Mouse (Mus musculus): Measurements from ENCODE around the gene Napepld. TPM values are rescaled to one million over a fixed set of nuclear protein-coding genes. Genes with fewer than 3 reads are reported as not detected.
"Not testable (repeated sequence)": the region's sequence is repeated elsewhere in the genome, so short reads cannot be mapped to it uniquely, and the experiment has no call there.

Gene Napepld
- polyA plus RNA-seq, 1 experiment from 2014 or later = 4.7 TPM

DNA sequence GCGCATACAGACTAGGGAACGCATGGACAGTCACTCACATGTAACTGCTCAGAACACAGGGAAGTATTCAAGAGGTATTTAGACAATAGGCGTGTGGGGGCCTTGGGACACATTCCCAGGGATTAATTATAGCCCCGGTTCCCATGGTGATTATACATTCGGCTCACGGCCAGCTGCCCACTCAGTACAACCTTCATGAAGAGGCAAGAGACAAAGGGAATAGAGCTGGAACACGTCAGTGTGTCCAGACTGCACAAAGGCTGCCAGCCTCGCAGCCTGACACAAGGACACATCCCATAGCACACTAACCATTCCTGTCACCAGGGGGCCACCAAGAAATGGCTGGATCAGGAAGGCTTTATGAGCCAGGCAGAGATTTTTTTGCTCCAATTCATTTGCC is 31.7 kb upstream of the Napepld start:
- H3K4me3 ChIP-seq = no peak overlapping the region
- 24% methylated on average over 8 of the region's 8 CpGs for WGBS
- no peaks in the 10 kb centered on the region for H3K9me3 ChIP-seq
- peaks cover 22% of the 10 kb centered on the region for H3K4me1 ChIP-seq
- peak; percentile 42; the same call in 1 of the 2 replicates for ATAC-seq (ENCODE audit: extremely low read depth, insufficient number of reproducible peaks, low FRiP score, low TSS enrichment)
- H3K27me3 ChIP-seq (replicated peaks) = no peaks in the 10 kb centered on the region
- 0 out of 2 replicates have a peak overlapping the region, but pooled peaks have one; percentile 30 for H3K9ac ChIP-seq
- 0 out of 2 replicates have a peak overlapping the region, but pooled peaks have one; percentile 20 for H3K4me2 ChIP-seq
- H3K27ac ChIP-seq (replicated peaks) = peak overlapping the region; percentile 81
- no peaks in the 10 kb centered on the region for H3K36me3 ChIP-seq

DNA sequence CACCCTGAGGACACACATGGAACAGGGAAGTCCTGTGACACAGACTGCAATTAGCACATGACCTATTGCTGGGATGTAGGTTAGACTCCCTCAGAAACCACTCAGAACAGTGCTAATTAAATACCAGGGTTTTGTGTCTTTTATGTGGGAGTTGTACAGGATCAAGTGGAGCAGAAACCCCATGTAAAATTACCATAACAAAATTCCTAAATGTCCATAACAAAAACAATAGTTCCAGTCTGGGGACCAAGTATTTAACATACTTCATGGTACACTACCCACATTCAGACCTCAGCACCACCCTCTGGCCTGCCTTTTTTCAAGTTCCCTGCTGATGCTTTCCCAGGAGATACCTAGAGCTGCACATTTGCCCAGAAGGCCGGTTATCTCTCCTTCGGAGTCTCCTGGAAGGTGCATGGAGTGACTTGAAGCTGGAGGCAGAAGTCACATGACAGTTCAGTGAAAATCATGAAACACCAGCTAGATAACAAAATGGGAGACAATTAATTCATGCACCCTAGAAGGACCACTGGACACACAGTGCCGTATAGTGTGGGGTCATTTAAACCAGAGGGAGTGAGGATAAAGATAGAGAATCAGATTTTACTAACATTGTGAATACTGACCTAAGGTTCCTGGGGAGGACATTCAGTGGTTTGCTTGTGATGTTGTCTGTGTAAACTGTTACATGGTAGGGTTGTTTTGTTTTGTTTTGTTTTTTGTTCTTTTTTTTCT is 31.1 kb upstream of the Napepld start:
- no peaks in the 10 kb centered on the region for H3K36me3 ChIP-seq
- H3K9me3 ChIP-seq = no peaks in the 10 kb centered on the region
- no peaks in the 10 kb centered on the region for H3K27me3 ChIP-seq (replicated peaks)
- 59% methylated on average over 3 of the region's 3 CpGs for WGBS
- ATAC-seq (ENCODE audit: extremely low read depth, insufficient number of reproducible peaks, low FRiP score, low TSS enrichment) = no peak
- 0 out of 2 replicates have a peak overlapping the region, but pooled peaks have one; percentile 30 for H3K9ac ChIP-seq
- peak overlapping the region; percentile 81 for H3K27ac ChIP-seq (replicated peaks)
- peaks cover 17% of the 10 kb centered on the region for H3K4me1 ChIP-seq
- H3K4me3 ChIP-seq = no peak overlapping the region
- H3K4me2 ChIP-seq = 0 out of 2 replicates have a peak overlapping the region, but pooled peaks have one; percentile 1

GRCm38 (mm10) chr5:21729107-21729506 is 27.9 kb upstream of the Napepld start:
- Histone ChIP-seq H3K27ac (replicated peaks) (no peak overlapping the region), H3K27me3 (replicated peaks) (no peaks in the 10 kb centered on the region), H3K9me3 (no peaks in the 10 kb centered on the region), H3K9ac (no peak overlapping the region), H3K36me3 (no peaks in the 10 kb centered on the region), H3K4me2 (no peak overlapping the region), H3K4me3 (no peak overlapping the region), H3K4me1 (peaks cover 27% of the 10 kb centered on the region)
- WGBS = 66% methylated on average over 5 of the region's 5 CpGs
- no peak for ATAC-seq (ENCODE audit: extremely low read depth, insufficient number of reproducible peaks, low FRiP score, low TSS enrichment)

- H3K27me3 ChIP-seq (replicated peaks) = no peaks in the 10 kb centered on the region
- ATAC-seq (ENCODE audit: extremely low read depth, insufficient number of reproducible peaks, low FRiP score, low TSS enrichment) = no peak
- no peaks in the 10 kb centered on the region for H3K36me3 ChIP-seq
- WGBS = 35% methylated on average over 7 of the region's 7 CpGs
- H3K9me3 ChIP-seq = no peaks in the 10 kb centered on the region
- no peak overlapping the region for H3K4me3 ChIP-seq
- H3K4me2 ChIP-seq = peak overlapping the region; percentile 3; the same call in 1 of the 2 replicates
- peaks cover 14% of the 10 kb centered on the region for H3K4me1 ChIP-seq
- peak overlapping the region; percentile 54 for H3K27ac ChIP-seq (replicated peaks)
- peak overlapping the region; percentile 44; the same call in 1 of the 2 replicates for H3K9ac ChIP-seq
Measured at GRCm38 (mm10) chr5:21724872-21725271, 23.7 kb upstream of the Napepld start.

- no peak for ATAC-seq (ENCODE audit: extremely low read depth, insufficient number of reproducible peaks, low FRiP score, low TSS enrichment)
- H3K9me3 ChIP-seq = no peaks in the 10 kb centered on the region
- H3K4me2 ChIP-seq = peak overlapping the region; percentile 3; the same call in 1 of the 2 replicates
- H3K27me3 ChIP-seq (replicated peaks) = no peaks in the 10 kb centered on the region
- no peak overlapping the region for H3K4me3 ChIP-seq
- 52% methylated on average over 1 of the region's 1 CpGs for WGBS
- no peaks in the 10 kb centered on the region for H3K36me3 ChIP-seq
- peak overlapping the region; percentile 54 for H3K27ac ChIP-seq (replicated peaks)
- H3K4me1 ChIP-seq = peaks cover 14% of the 10 kb centered on the region
- peak overlapping the region; percentile 44; the same call in 1 of the 2 replicates for H3K9ac ChIP-seq
Measured at GRCm38 (mm10) chr5:21724427-21724826, 23.2 kb upstream of the Napepld start.

DNA sequence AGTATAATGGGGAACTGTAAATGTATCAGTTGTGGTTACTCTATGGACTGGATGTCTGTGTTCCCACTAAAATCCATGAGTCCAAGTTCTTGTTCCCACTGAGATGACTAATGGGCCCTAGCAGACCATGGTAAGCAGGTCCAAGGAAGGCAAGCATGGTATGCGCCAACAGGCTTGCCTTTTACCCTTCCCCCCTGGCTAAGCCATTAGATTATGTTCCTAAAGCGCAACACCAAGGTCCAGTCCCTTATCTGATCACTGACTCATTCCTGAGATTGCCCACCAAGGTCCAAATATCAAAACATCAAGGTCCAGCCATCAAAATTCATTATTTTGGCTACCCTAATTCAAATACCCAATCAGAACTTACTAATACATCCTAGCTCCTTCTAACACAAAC is 18.0 kb upstream of the Napepld start:
- Histone ChIP-seq H3K9ac (no peak overlapping the region), H3K4me3 (no peak overlapping the region), H3K27ac (replicated peaks) (no peak overlapping the region), H3K4me1 (peaks cover 5% of the 10 kb centered on the region; the same call in 1 of the 2 replicates), H3K9me3 (no peaks in the 10 kb centered on the region), H3K36me3 (no peaks in the 10 kb centered on the region), H3K27me3 (replicated peaks) (no peaks in the 10 kb centered on the region), H3K4me2 (no peak overlapping the region)
- WGBS = 88% methylated on average over 2 of the region's 2 CpGs
- ATAC-seq (ENCODE audit: extremely low read depth, insufficient number of reproducible peaks, low FRiP score, low TSS enrichment) = no peak

GRCm38 (mm10) chr5:21718546-21718945 is 17.4 kb upstream of the Napepld start:
- no peak for ATAC-seq (ENCODE audit: extremely low read depth, insufficient number of reproducible peaks, low FRiP score, low TSS enrichment)
- H3K4me3 ChIP-seq = no peak overlapping the region
- no peaks in the 10 kb centered on the region for H3K36me3 ChIP-seq

DNA sequence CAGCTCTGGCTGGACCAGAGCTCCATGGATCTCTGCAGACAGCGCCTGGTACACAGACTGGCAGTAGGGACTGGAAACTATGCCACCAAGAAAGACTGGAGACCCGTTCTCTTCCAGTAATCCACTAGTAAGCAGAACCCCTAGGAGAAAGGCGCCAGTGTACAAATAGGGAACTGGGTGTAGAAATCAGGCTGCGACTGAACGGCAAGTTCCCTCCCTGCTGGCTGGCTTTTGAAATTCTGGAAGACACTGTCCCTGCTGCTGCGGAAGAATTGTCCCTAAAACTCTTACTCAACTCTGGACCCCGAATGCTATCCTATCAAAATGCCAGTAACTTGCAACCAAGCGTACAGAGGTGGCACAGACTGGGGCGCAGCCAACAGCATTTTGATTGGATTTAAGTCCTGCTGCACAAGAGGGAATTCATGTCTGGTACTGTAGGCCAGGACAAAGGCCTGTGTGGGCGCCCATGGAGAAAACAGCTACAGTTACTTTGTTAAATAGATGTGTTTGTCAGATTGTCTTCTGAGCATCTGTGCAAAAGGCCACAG is 16.0 kb upstream of the Napepld start:
- Histone ChIP-seq H3K4me3 (no peak overlapping the region), H3K9ac (no peak overlapping the region), H3K4me1 (0 out of 2 replicates have a peak, but pooled peaks cover 2% of the 10 kb centered on the region), H3K27ac (replicated peaks) (no peak overlapping the region), H3K9me3 (no peaks in the 10 kb centered on the region), H3K36me3 (no peaks in the 10 kb centered on the region), H3K27me3 (replicated peaks) (no peaks in the 10 kb centered on the region), H3K4me2 (no peak overlapping the region)
- no peak for ATAC-seq (ENCODE audit: extremely low read depth, insufficient number of reproducible peaks, low FRiP score, low TSS enrichment)
- WGBS = 86% methylated on average over 10 of the region's 10 CpGs

More at GRCm38 (mm10) chr5:21718546-21718945, 17.4 kb upstream of the Napepld start:
- H3K9ac ChIP-seq = no peak overlapping the region
- no peaks in the 10 kb centered on the region for H3K4me1 ChIP-seq
- H3K9me3 ChIP-seq = no peaks in the 10 kb centered on the region
- no peak overlapping the region for H3K4me2 ChIP-seq
- H3K27ac ChIP-seq (replicated peaks) = no peak overlapping the region
- H3K27me3 ChIP-seq (replicated peaks) = no peaks in the 10 kb centered on the region
- 71% methylated on average over 5 of the region's 5 CpGs for WGBS

GRCm38 (mm10) chr5:21714447-21714846 is 13.3 kb upstream of the Napepld start:
- Histone ChIP-seq H3K27me3 (replicated peaks) (peaks cover 4% of the 10 kb centered on the region; the same call in 1 of the 2 replicates), H3K4me2 (no peak overlapping the region), H3K9me3 (no peaks in the 10 kb centered on the region), H3K4me3 (no peak overlapping the region), H3K4me1 (0 out of 2 replicates have a peak, but pooled peaks cover 3% of the 10 kb centered on the region), H3K9ac (no peak overlapping the region), H3K36me3 (no peaks in the 10 kb centered on the region), H3K27ac (replicated peaks) (no peak overlapping the region)
- WGBS = 95% methylated on average over 4 of the region's 4 CpGs
- no peak for ATAC-seq (ENCODE audit: extremely low read depth, insufficient number of reproducible peaks, low FRiP score, low TSS enrichment)

- Histone ChIP-seq H3K9ac (no peak overlapping the region), H3K27ac (replicated peaks) (no peak overlapping the region), H3K4me2 (no peak overlapping the region), H3K4me1 (0 out of 2 replicates have a peak, but pooled peaks cover 3% of the 10 kb centered on the region), H3K27me3 (replicated peaks) (peaks cover 4% of the 10 kb centered on the region; the same call in 1 of the 2 replicates), H3K9me3 (no peaks in the 10 kb centered on the region), H3K36me3 (no peaks in the 10 kb centered on the region), H3K4me3 (no peak overlapping the region)
- no peak for ATAC-seq (ENCODE audit: extremely low read depth, insufficient number of reproducible peaks, low FRiP score, low TSS enrichment)
- 60% methylated on average over 13 of the region's 13 CpGs for WGBS
Measured at GRCm38 (mm10) chr5:21712127-21712715, 11.0 kb upstream of the Napepld start.

DNA sequence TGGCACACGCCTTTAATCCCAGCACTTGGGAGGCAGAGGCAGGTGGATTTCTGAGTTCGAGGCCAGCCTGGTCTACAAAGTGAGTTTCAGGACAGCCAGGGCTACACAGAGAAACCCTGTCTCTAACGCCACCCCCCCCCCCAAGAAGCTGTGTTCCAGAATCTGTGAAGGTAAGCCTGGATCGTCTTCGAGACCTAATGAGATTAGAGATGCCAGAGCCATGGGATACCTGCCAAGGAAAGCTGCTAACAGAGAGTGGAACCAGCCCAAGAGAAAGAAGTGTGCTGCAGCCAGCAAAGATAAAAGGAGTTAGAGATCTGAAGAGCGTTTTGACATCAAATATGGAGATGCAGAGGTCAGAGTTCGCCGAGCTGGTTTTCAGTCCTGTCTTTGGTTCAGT is 6.8 kb upstream of the Napepld start:
- H3K27ac ChIP-seq (replicated peaks); H3K27me3 ChIP-seq (replicated peaks); H3K9ac ChIP-seq; H3K36me3 ChIP-seq; H3K4me2 ChIP-seq; H3K4me3 ChIP-seq; H3K9me3 ChIP-seq; ATAC-seq (ENCODE audit: extremely low read depth, insufficient number of reproducible peaks, low FRiP score, low TSS enrichment): not testable (repeated sequence)
- 71% methylated on average over 8 of the region's 8 CpGs for WGBS
- peaks cover 17% of the 10 kb centered on the region for H3K4me1 ChIP-seq
